Mouse (Mus musculus): Measurements from ENCODE around the gene Rps29. TPM values are rescaled to one million over a fixed set of nuclear protein-coding genes. Genes with fewer than 3 reads are reported as not detected.
"Not testable (repeated sequence)": the region's sequence is repeated elsewhere in the genome, so short reads cannot be mapped to it uniquely, and the experiment has no call there.

Gene Rps29
- polyA plus RNA-seq (2016; fragmentation: Nextera tagmentation; extraction: Ambion mirVana) = 1,233 and 1,267 TPM in 2 replicates

DNA sequence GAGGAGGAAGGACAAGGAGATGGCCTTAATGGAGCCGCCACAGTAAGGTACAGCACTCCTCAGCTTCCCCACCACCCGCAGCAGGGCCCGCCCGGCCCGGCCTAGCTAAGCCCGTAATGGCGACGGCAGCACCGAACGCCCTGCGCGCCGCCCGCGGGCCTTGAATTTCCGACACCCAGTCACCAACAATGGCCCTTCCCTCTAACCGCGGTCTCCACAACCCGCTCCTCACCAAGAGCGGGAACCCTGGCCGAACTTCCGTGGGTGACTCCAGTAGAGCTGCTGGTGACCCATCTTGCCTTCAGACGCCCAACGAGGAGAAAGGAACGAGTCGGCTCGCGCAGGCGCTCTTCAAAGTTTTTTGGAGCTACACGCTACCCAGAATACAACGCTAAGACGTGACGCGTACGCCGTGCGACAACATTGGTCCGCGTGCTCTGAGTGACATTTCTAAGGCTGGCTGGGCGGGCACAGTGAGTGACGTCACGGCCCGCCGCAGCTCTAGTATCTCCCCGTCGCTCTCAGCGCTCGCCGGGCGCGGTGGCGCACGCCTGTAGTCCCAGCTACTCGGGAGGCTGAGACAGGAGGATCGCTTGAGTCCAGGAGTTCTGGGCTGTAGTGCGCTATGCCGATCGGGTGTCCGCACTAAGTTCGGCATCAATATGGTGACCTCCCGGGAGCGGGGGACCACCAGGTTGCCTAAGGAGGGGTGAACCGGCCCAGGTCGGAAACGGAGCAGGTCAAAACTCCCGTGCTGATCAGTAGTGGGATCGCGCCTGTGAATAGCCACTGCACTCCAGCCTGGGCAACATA lies at the start of gene Rps29:
TSS of gene Rps29 (minus strand) at position 422 of the 813 bp plus-strand sequence.
- Histone ChIP-seq H3K4me3 (peak within 1 kb of the TSS; percentile 73), H3K27ac (peak within 1 kb of the TSS; percentile 79; the same call in 1 of the 2 replicates), H3K9ac (peak within 1 kb of the TSS; percentile 87), H3K4me2 (replicated peaks) (peak within 1 kb of the TSS; percentile 71), H3K36me3 (peaks cover 17% of the 10 kb centered on the region)
- not testable (repeated sequence) for H3K4me1 ChIP-seq; H3K27me3 ChIP-seq (replicated peaks); H3K9me3 ChIP-seq
- peak; percentile 99 for ATAC-seq (ENCODE audit: low FRiP score, low read depth)
- WGBS = under 1% methylated on average over 62 of the region's 68 CpGs

- no peak for ATAC-seq (ENCODE audit: low FRiP score, low read depth)
- H3K36me3 ChIP-seq = peaks cover 5% of the 10 kb centered on the region
- H3K4me3 ChIP-seq = no peak overlapping the region
- H3K27me3 ChIP-seq (replicated peaks) = no peaks in the 10 kb centered on the region
- no peak overlapping the region for H3K9ac ChIP-seq
- H3K9me3 ChIP-seq = no peaks in the 10 kb centered on the region
- H3K27ac ChIP-seq = no peak overlapping the region
- 88% methylated on average over 2 of the region's 2 CpGs for WGBS
- H3K4me2 ChIP-seq (replicated peaks) = no peak overlapping the region
- no peaks in the 10 kb centered on the region for H3K4me1 ChIP-seq
These were observed 49.5 kb upstream of the Rps29 start for GRCm38 (mm10) chr12:69208520-69208919.

DNA sequence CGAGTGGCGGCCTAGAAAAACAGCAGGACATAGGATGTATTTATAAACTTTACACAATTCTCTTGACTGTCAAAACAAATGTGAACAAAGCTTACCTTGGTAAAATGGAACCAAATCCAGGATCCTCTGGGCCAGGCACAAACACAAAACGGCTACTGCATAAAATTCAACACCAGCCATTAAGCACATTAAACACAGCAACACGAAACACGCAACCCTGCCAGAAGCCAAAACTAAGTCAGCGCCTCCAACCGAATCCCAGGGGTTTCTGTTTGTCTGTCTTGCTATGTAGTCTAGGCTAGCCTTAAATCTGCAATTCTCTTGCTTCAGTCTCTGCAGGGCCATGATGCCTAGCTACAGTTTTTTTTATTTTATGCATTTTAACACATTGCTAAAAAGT lies 48.9 kb upstream of the Rps29 start:
- Histone ChIP-seq H3K9ac (no peak overlapping the region), H3K36me3 (peaks cover 5% of the 10 kb centered on the region), H3K4me1 (no peaks in the 10 kb centered on the region), H3K4me3 (no peak overlapping the region), H3K9me3 (no peaks in the 10 kb centered on the region), H3K27ac (no peak overlapping the region), H3K4me2 (replicated peaks) (no peak overlapping the region), H3K27me3 (replicated peaks) (no peaks in the 10 kb centered on the region)
- 94% methylated on average over 7 of the region's 7 CpGs for WGBS
- no peak for ATAC-seq (ENCODE audit: low FRiP score, low read depth)

- no peak overlapping the region for H3K4me2 ChIP-seq (replicated peaks)
- no peaks in the 10 kb centered on the region for H3K27me3 ChIP-seq (replicated peaks)
- H3K9ac ChIP-seq = no peak overlapping the region
- H3K27ac ChIP-seq = no peak overlapping the region
- H3K4me1 ChIP-seq = no peaks in the 10 kb centered on the region
- peaks cover 6% of the 10 kb centered on the region for H3K36me3 ChIP-seq
- WGBS = 94% methylated on average over 8 of the region's 8 CpGs
- no peak overlapping the region for H3K4me3 ChIP-seq
- H3K9me3 ChIP-seq = no peaks in the 10 kb centered on the region
- ATAC-seq (ENCODE audit: low FRiP score, low read depth) = no peak
These were observed 48.4 kb upstream of the Rps29 start for GRCm38 (mm10) chr12:69207396-69207795.

DNA sequence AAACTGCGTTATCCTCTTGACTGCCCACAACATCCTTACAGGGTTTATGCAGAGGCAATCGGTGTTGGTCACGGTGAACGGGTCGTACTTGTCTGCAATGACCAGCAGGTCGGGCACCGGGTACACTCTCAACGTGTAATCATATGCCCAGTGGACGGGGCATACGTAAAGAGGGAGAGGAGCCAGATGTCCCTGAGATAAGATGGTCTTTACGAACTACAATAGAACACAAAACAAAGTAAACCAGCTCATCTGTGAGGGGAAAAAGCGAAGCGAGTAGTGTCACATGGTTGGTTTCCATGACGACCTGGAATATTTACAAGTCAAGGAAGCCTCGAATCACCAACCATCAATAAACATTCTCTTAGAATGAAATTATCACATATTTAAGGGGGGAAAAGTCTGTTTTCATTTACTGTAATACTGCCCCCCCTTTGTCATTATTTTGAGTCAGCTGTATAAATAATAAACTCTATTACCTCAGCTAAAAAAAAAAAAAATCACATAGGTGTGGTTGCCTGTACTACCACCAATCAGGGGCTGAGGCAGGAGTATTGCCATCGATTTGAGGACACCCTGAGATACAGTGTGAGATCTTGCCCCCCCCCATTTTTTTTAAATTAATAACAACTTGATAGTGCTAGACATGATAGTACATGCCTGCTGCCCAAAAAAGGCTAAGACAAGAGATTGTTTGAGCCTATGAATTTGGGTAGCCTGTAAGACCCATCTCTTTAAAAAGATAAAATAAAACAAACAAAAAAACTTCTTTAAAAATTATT lies 45.3 kb upstream of the Rps29 start, which contains the start of gene Gm49384:
TSS of gene Gm49384 (minus strand) at position 216 of the 782 bp plus-strand sequence.
- Histone ChIP-seq H3K9ac (no peak within 1 kb of the TSS), H3K4me1 (peaks cover 1% of the 10 kb centered on the region; the same call in 1 of the 2 replicates), H3K9me3 (no peaks in the 10 kb centered on the region), H3K27me3 (replicated peaks) (no peaks in the 10 kb centered on the region), H3K4me2 (replicated peaks) (no peak within 1 kb of the TSS), H3K27ac (no peak within 1 kb of the TSS), H3K4me3 (no peak within 1 kb of the TSS), H3K36me3 (peaks cover 22% of the 10 kb centered on the region)
- 74% methylated on average over 16 of the region's 16 CpGs for WGBS
- ATAC-seq (ENCODE audit: low FRiP score, low read depth) = no peak; the same call in 1 of the 2 replicates

- Histone ChIP-seq H3K4me2 (replicated peaks) (peak overlapping the region; percentile 97), H3K27me3 (replicated peaks) (no peaks in the 10 kb centered on the region), H3K9ac (no peak overlapping the region), H3K36me3 (peaks cover 21% of the 10 kb centered on the region), H3K9me3 (no peaks in the 10 kb centered on the region), H3K4me1 (peaks cover 24% of the 10 kb centered on the region), H3K4me3 (no peak overlapping the region), H3K27ac (no peak overlapping the region)
- ATAC-seq (ENCODE audit: low FRiP score, low read depth) = no peak
These were observed 40.0 kb upstream of the Rps29 start for GRCm38 (mm10) chr12:69198985-69199384.

DNA sequence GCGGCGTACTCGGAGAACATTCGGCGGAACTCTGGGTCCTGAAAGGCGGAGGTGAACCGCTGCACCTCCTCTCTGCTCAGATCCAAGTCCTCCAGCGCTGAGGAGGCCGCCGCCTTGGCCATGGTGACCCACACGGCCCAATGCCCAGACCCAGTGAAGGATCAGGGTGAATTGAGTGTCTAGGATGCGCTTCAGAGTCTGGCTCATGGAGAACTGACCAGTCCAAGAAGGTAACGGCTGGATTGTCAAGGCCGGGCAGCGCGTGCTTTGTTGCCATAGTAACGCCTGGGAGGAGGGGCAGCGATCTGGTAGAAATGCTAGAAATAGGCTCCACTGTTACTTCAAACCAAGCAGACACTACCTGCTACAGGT lies 39.2 kb upstream of the Rps29 start, which contains the start of gene Dnaaf2:
TSS of gene Dnaaf2 (minus strand) at position 266 of the 372 bp plus-strand sequence.
- Histone ChIP-seq H3K4me3 (peak within 1 kb of the TSS; percentile 89), H3K4me2 (replicated peaks) (peak within 1 kb of the TSS; percentile 97), H3K4me1 (peaks cover 24% of the 10 kb centered on the region), H3K27me3 (replicated peaks) (no peaks in the 10 kb centered on the region), H3K36me3 (peaks cover 21% of the 10 kb centered on the region), H3K9me3 (no peaks in the 10 kb centered on the region), H3K9ac (peak within 1 kb of the TSS; percentile 86), H3K27ac (peak within 1 kb of the TSS; percentile 81)
- ATAC-seq (ENCODE audit: low FRiP score, low read depth) = peak; percentile 30
- WGBS = under 1% methylated on average over 18 of the region's 18 CpGs

- no peaks in the 10 kb centered on the region for H3K27me3 ChIP-seq (replicated peaks)
These were observed 38.6 kb upstream of the Rps29 start for GRCm38 (mm10) chr12:69197378-69198163.

GRCm38 (mm10) chr12:69196444-69197377 lies 37.7 kb upstream of the Rps29 start, which contains the start of gene Gm49383:
TSS of gene Gm49383 (minus strand) at chr12:69197104.
- Histone ChIP-seq H3K27ac (peak within 1 kb of the TSS; percentile 81), H3K9ac (peak within 1 kb of the TSS; percentile 86), H3K4me3 (peak within 1 kb of the TSS; percentile 89), H3K27me3 (replicated peaks) (no peaks in the 10 kb centered on the region), H3K9me3 (no peaks in the 10 kb centered on the region), H3K4me2 (replicated peaks) (peak within 1 kb of the TSS; percentile 97), H3K36me3 (peaks cover 15% of the 10 kb centered on the region), H3K4me1 (peaks cover 24% of the 10 kb centered on the region)
- peak; percentile 86 for ATAC-seq (ENCODE audit: low FRiP score, low read depth)
- under 1% methylated on average over 75 of the region's 75 CpGs for WGBS

More at GRCm38 (mm10) chr12:69197378-69198163, 38.6 kb upstream of the Rps29 start:
- H3K4me1 ChIP-seq = peaks cover 24% of the 10 kb centered on the region
- WGBS = under 1% methylated on average over 93 of the region's 94 CpGs
- peak overlapping the region; percentile 97 for H3K4me2 ChIP-seq (replicated peaks)
- H3K27ac ChIP-seq = peak overlapping the region; percentile 81
- peak; percentile 78 for ATAC-seq (ENCODE audit: low FRiP score, low read depth)
- H3K36me3 ChIP-seq = peaks cover 21% of the 10 kb centered on the region
- H3K4me3 ChIP-seq = peak overlapping the region; percentile 89
- peak overlapping the region; percentile 86 for H3K9ac ChIP-seq
- no peaks in the 10 kb centered on the region for H3K9me3 ChIP-seq

- Histone ChIP-seq H3K9ac (no peak overlapping the region), H3K9me3 (no peaks in the 10 kb centered on the region), H3K27ac (no peak overlapping the region), H3K4me2 (replicated peaks) (no peak overlapping the region), H3K4me1 (peaks cover 10% of the 10 kb centered on the region), H3K36me3 (peaks cover 20% of the 10 kb centered on the region), H3K27me3 (replicated peaks) (no peaks in the 10 kb centered on the region), H3K4me3 (no peak overlapping the region)
- ATAC-seq (ENCODE audit: low FRiP score, low read depth) = no peak
- WGBS = 91% methylated on average over 2 of the region's 2 CpGs
These were observed 33.7 kb upstream of the Rps29 start for GRCm38 (mm10) chr12:69192637-69193036.

DNA sequence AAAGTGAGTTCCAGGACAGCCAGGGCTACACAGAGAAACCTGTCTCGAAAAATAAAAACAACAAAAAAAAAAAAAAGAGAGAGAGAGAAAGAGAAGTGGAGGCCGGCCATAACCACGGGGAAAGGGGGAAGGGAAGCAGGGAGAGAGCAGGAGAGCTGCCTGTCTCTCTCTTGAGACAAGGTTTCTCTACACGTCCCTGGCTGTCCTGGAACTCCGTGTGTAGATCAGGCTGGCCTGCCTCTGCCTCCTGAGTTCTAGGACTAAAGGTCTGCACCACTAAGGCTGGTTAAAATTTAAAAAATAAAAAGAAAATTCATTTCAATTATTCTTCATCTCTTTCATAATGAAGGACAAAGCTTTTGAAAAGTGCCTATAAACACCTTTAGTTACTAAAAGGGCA lies 32.4 kb upstream of the Rps29 start:
- no peaks in the 10 kb centered on the region for H3K27me3 ChIP-seq (replicated peaks)

More for the DNA sequence above, 32.4 kb upstream of the Rps29 start:
- Histone ChIP-seq H3K36me3 (peaks cover 20% of the 10 kb centered on the region), H3K4me1 (peaks cover 16% of the 10 kb centered on the region), H3K9me3 (no peaks in the 10 kb centered on the region), H3K4me3 (no peak overlapping the region), H3K27ac (no peak overlapping the region), H3K9ac (no peak overlapping the region), H3K4me2 (replicated peaks) (no peak overlapping the region)
- no peak for ATAC-seq (ENCODE audit: low FRiP score, low read depth)
- 91% methylated on average over 5 of the region's 5 CpGs for WGBS
